Mouse (Mus musculus) heart, adult 2 months (tissue): ENCODE results near the gene Efnb1.

Source experiments
- CTCF ChIP-seq: fragments of 200-600 bp; IDR thresholded peaks from 2 replicates; pipeline ENCODE4 v1.8.1; 2022; ENCODE audit warnings: antibody characterized with exemption, mild to moderate bottlenecking, moderate library complexity
- POLR2A ChIP-seq: fragments of 200-500 bp; IDR thresholded peaks from 2 replicates; pipeline ENCODE4 v1.6.1; 2011; ENCODE audit warnings: mild to moderate bottlenecking, low read depth, low read length, control low read depth; ENCODE audit not compliant: insufficient read depth

- TF ChIP-seq POLR2A: no peak
- no peak for TF ChIP-seq CTCF
Measured at GRCm38 (mm10) chrX:99132573-99132972, 3.4 kb upstream of the Efnb1 start.
